Mouse (Mus musculus) CD4-positive, CD25-positive, alpha-beta regulatory T cell, adult 2 months (primary cell): ENCODE results near the gene Olfr749.
A peak's percentile ranks its signal among the peaks of the same experiment; 100 is the strongest.
"Not testable (repeated sequence)": the region's sequence is repeated elsewhere in the genome, so short reads cannot be mapped to it uniquely, and the experiment has no call there.

Experiments
- DNase-seq: peaks from one replicate; pipeline ENCODE4 v3.0.0-alpha.2; 2012; ENCODE audit warnings: low read depth, low spot score

The Olfr749 gene

DNA sequence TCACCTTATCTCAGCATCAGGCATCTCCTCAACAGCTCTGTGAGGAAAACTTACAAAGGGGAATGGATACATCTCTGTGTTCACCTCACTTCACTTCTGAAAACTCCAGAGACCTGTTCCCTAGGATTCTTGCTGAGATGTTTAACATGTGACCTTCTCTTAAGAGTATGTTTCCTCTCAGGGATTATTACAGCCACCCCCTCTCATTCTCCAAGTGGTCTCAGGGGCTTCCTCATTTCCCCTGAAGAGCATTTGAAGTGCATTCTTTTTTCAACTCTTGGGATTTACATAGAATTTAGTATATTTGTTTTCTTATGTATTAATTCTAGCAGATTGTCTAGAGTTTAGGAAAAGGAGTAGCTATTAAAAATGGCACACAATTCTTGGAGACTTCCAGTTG lies at the start of gene Olfr749:
TSS of gene Olfr749 (minus strand) at position 101 of the 400 bp plus-strand sequence.
- no peak for DNase-seq

DNA sequence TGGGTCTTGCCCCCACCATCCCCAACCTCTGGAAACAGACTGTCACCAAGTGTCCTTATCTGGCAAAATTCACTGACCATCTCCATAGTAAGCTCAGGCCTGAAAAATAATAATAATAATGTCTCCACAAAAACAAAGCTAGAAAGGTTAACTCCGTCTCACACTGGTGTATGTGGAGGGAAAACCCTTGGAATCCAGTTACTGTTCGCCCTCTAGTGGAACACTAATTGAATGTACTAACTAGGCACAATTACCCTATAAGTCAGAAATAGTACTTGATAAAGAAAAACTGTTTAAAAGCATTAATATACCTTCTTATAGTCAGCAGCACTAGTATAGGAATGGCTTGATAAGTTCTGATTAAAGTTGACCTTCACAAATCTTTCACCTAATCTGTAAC lies 43.3 kb upstream of the Olfr749 start:
- peak; percentile 42 for DNase-seq

DNA sequence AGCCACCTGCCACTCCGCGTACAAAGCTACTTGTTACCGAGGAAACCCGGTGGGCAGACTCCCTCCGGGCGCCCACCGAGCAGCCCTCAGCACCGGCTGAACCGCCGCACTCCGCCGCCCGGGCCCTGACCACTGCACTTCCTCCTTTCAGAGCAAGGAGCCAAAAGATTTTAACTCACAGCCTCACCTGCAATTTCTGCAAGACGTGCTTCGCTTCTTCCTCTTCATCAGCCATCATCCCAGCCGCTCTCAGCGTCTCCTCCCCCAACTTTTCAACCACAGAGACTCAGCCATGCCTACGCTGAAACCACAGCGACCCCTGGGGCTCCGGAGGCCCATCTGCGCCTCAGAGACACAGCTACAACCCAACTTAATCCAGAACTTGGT lies 40.4 kb upstream of the Olfr749 start, which contains the start of gene Ttc5:
TSS of gene Ttc5 (minus strand) at position 269 of the 387 bp plus-strand sequence.
- DNase-seq = peak; percentile 97

DNA sequence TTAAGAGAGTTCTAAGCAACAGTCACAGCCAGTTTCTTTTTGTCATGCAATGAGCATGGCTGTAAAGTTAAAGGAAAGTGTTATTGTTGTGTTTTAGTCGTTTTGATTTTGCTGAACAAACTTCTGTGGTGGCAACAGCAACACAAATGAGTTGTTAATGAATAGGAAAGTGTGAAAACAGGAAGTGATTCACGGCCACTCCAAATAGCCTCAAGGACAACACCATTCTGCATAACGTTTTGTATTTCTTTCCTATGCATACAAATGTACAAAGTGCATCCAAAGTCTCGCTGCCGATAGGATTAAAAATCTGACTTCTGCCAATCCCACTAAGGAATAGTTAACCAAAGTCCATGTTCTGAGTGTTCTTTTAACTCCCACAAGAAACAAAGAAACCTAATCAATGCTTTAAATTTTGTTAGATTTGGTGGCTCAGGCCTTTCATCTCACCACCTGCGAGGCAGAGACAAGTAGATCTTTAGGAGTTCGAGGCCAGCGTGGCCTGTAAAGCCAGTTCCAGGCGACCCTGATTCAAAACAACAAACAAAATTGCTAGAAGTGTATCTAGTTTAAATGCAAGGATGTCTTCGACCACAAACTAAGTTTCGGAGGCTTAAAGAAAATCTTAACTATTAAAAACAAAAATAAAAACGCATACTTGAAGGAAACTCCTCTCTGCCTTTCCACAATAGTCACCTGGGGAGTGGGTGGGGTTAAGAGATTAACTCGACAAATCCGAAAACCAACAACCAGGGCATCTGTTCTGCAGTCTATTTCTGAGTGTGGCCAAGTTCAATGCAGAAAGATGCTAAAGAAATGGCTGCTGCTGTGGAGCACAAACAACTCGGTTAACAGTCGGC lies 39.7 kb upstream of the Olfr749 start:
- peak; percentile 49 for DNase-seq

DNA sequence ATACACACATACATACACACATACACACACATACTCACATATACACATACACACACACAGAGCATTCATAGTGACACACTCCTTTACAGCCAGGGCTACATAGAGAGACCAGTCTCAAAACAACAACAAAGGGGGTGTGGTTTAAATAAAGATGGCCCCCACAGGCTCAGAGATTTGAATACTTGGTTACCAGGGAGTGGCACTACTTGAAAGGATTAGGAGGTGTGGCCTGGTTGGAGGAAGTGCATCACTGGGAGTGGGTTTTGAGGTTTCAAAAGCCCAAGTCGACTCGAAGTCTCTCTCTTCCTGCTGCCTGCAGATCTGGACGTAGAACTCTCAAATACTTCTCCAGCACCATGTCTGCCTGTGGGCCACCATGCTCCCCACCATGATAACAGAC lies 37.3 kb upstream of the Olfr749 start:
- DNase-seq = no peak

DNA sequence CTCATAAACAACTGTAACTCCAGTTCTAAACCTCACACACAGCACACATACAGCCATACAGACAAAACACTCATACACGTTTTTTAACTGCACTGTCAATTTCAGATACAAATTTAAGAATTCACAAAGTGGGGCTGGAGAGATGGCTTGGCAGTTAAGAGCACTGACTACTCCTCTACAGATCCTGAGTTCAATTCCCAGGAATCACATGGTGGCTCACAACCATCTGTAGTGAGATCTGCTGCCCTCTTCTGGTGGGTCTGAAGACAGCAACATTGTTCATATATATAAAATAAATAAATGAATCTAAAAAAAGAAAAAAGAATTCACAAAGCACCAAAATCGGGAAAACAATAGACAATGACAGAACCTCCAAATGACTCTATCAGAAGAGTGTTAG lies 26.4 kb upstream of the Olfr749 start:
- peak; percentile 24 for DNase-seq

DNA sequence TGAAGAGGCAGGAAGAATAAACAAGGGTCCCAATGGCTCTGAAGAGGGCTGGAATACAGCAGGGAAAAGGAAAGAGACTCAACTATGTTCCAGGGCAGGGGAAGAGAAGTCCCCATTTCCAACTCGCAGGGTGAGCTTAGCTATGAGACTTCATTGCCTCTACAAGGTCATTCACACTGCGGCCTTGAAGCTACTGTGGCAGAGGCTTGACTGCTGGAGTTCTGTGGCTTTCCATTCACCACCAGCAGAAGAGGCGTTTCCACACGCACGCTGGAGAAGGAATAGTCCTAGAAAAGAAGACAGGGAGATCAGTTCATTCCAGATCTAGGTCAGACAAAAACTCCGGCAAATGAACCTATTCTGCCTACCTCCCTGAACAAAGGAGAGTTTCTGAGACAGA lies 20.8 kb upstream of the Olfr749 start:
- no peak for DNase-seq

DNA sequence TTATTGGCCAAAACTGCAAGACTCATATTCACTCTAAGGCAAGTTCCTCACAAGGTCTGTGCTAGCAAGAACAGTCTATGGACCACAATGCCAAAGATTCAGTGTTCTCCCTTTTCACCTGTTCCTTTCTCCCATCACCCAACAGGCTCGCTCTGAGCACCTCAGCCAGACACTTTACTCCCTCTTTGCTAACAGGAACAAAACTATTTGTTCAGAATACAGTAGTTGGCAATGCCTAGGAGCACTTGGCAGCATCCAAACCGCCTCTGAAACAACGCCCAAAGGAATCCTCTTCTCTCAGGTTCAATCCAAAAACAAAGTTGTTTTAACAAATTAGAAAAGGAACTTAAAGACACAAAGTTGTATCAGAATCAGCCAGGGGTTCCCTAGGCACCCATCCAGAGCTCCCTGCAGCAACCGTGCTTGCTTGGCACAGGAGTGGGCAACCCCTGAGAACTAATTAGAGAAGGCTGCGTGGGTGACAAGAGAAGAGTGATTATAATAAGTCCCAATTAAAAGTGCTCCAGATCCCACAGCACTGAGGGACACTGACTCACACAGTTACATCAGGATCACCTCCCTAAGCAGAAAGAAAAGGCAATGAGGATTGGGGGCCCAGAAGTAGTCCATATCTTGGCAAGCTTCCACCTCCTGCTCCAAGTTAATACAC lies 13.7 kb upstream of the Olfr749 start:
- DNase-seq = no peak

DNA sequence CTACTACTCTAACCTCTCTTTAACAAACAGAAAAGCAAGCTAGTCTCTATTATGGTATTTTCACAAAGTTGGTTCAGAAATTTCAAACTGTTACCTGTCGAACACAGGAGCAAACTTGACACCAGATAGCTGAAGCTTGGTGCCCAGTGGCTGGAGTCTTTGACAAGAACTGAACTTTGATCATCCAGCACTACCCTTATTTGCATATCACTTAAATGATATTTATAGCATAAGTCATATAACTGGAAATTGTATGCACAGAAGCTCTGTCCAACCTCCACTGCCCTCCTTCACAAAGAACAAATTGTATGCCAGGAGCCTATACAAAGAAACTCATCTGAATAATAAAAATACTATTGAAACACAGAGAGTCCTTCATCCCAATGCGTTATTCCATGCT lies 3.3 kb downstream of the Olfr749 start:
- no peak for DNase-seq

DNA sequence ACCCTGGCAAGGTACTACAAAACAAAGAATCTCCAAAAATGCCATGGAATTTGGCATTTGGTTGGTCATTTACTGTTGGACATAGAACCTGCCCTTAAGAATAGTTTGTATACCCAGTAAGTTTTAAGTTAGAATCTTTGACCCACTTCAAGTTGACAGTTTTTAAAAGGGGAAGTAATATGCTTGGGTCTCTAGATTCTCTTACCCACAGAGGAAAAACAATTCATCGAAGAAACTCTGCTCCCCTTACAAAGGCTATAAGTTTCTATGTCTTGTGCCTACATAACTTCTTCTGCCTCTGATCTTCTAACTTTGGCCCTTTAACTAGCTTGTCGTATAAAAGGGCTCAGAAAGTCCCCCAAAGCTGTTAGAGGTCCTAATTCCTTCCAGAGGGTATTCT lies 4.6 kb downstream of the Olfr749 start:
- DNase-seq = no peak

DNA sequence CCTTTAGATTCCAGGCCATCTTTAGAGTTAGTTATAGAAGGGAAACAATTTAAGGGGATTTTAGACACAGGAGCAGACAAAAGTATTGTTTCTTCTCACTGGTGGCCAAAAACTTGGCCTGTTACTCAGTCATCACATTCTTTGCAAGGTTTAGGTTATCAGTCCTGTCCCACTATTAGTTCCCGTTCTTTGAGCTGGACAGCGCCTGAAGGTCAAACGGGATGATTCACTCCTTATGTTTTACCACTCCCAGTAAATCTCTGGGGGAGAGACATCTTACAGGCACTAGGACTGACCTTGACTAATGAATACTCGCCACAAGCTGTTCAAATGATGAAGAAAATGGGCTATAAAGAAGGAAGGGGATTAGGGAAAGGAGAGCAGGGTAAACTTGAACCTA lies 22.5 kb downstream of the Olfr749 start:
- DNase-seq = not testable (repeated sequence)

DNA sequence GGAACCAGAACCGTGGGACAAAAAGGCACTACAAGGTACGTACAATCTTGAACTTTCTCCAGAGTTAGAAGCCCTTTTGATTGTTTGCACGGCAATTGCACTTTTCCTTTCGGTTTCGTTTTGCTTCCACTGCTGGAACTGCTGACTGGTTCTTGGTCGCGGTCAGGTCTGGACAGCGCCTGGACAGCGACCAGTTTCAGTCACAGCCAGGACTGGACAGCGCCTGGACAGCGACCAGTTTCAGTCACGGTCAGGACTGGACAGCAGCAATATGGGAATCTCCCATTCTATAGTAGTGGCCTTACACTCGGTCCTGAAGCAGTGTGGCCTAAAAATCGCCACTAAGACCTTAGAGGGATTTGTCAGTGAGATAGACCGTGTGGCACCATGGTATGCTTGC lies 25.0 kb downstream of the Olfr749 start:
- DNase-seq = not testable (repeated sequence)

DNA sequence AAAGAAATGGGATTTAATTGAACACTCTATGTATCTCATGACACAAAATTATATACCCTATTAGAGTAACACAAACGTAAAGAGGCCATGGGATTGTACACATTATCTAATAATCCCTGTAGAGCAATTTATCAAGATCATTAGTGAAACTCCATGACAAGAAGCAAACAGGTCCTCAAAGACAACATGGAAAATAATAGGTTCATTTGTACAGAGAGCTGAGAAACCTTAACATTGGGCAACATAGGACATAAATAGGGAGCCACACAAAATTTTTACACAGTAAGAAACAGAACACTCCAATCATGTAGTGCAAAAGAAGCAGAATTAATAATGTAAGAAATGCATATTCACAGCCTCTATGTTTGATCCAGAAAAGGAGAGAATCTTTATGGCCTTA lies 37.8 kb downstream of the Olfr749 start, which contains the start of gene Olfr748:
TSS of gene Olfr748 (plus strand) at position 301 of the 400 bp plus-strand sequence.
- DNase-seq = no peak

DNA sequence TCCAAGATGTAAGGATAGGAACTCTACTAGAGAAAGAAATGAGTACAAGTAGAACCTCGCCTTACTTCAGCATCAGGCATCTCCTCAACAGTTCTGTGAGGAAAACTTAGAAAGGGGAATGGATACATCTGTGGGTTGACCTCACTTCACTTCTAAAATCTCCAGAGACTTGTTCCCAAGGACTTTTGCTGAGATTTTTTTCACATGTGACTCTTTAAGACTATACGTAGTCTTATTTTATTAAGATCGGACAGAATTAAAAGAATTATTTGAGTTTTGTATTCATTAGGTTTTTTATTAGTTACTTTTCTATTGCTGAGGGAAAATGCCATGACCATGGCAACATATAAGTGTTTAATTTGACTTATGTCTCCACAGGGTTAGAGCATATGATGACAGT lies 51.8 kb downstream of the Olfr749 start, which contains the start of gene Olfr747:
TSS of gene Olfr747 (minus strand) at position 101 of the 400 bp plus-strand sequence.
- no peak for DNase-seq
